Mouse (Mus musculus) erythroblast, embryonic 14.5 days (primary cell): Measurements from ENCODE around the gene Dock1. TPM values are rescaled to one million over a fixed set of nuclear protein-coding genes. Genes with fewer than 3 reads are reported as not detected.

ENCODE experiments used
- H3K27me3 ChIP-seq: 2 replicates; pipeline ENCODE4 v1.6.1; 2012; ENCODE audit warnings: inconsistent platforms; ENCODE audit not compliant: control insufficient read depth
- H3K36me3 ChIP-seq: 2 replicates; pipeline ENCODE4 v1.6.1; 2012; ENCODE audit warnings: mild to moderate bottlenecking, inconsistent platforms; ENCODE audit not compliant: control insufficient read depth
- H3K4me1 ChIP-seq: 2 replicates; pipeline ENCODE4 v1.6.1; 2012; ENCODE audit warnings: inconsistent platforms; ENCODE audit not compliant: control insufficient read depth
- H3K4me3 ChIP-seq: replicated peaks from 2 replicates; pipeline ENCODE3; 2012; ENCODE audit warnings: moderate library complexity, mild to moderate bottlenecking, inconsistent platforms
- H3K9me3 ChIP-seq: 2 replicates; pipeline ENCODE4 v1.6.1; 2012; ENCODE audit warnings: low read length, inconsistent platforms, mixed read lengths; ENCODE audit not compliant: control insufficient read depth
- GATA1 ChIP-seq: IDR thresholded peaks from 2 replicates; pipeline ENCODE4 v1.6.1; 2012; ENCODE audit warnings: low read length, inconsistent platforms, mixed read lengths
- TAL1 ChIP-seq: IDR thresholded peaks from 3 replicates; pipeline ENCODE4 v1.6.1; 2012; ENCODE audit warnings: low read length, inconsistent platforms, mixed read lengths
- polyA plus RNA-seq: library from polyadenylated mRNA; stranded (reverse); fragments of >175 nt; gene quantifications from 2 replicates; pipeline ENCODE4 v1.2.3, GENCODE M21; 2012

Gene Dock1
- polyA plus RNA-seq = 0.01 TPM in 1 of 2 replicates, not detected in the other

- TF ChIP-seq TAL1 (no peak), GATA1 (no peak)
- peaks cover 23% of the 10 kb centered on the region for H3K27me3 ChIP-seq
- H3K9me3 ChIP-seq = no peaks in the 10 kb centered on the region
- peak within 1 kb of the TSS; percentile 52 for H3K4me3 ChIP-seq
- H3K4me1 ChIP-seq = no peaks in the 10 kb centered on the region
- H3K36me3 ChIP-seq = no peaks in the 10 kb centered on the region
Measured at GRCm38 (mm10) chr7:134670312-134671002, at the start of gene Dock1. Gene Dock1, plus strand, starts transcription at chr7:134670654.

GRCm38 (mm10) chr7:134627906-134628305, 42.5 kb upstream of the Dock1 start:
- Histone ChIP-seq H3K9me3 (no peaks in the 10 kb centered on the region), H3K4me1 (no peaks in the 10 kb centered on the region), H3K27me3 (no peaks in the 10 kb centered on the region), H3K4me3 (no peak overlapping the region), H3K36me3 (no peaks in the 10 kb centered on the region)
- TF ChIP-seq TAL1 (no peak), GATA1 (no peak)

- TF ChIP-seq TAL1 (no peak), GATA1 (no peak)
- H3K36me3 ChIP-seq = no peaks in the 10 kb centered on the region
- no peak overlapping the region for H3K4me3 ChIP-seq
- H3K27me3 ChIP-seq = no peaks in the 10 kb centered on the region
- H3K4me1 ChIP-seq = no peaks in the 10 kb centered on the region
- no peaks in the 10 kb centered on the region for H3K9me3 ChIP-seq
Measured at GRCm38 (mm10) chr7:134650246-134650830, 20.1 kb upstream of the Dock1 start.

GRCm38 (mm10) chr7:134651071-134651470, 19.4 kb upstream of the Dock1 start:
- Histone ChIP-seq H3K27me3 (no peaks in the 10 kb centered on the region), H3K4me1 (no peaks in the 10 kb centered on the region), H3K36me3 (no peaks in the 10 kb centered on the region), H3K4me3 (no peak overlapping the region), H3K9me3 (no peaks in the 10 kb centered on the region)
- TF ChIP-seq TAL1 (no peak), GATA1 (no peak)

- H3K4me3 ChIP-seq = no peak overlapping the region
- no peaks in the 10 kb centered on the region for H3K27me3 ChIP-seq
- no peaks in the 10 kb centered on the region for H3K4me1 ChIP-seq
- TF ChIP-seq GATA1 = no peak
- no peak for TF ChIP-seq TAL1
- H3K9me3 ChIP-seq = peaks cover 3% of the 10 kb centered on the region
- H3K36me3 ChIP-seq = no peaks in the 10 kb centered on the region
Measured at GRCm38 (mm10) chr7:134663241-134663640, 7.2 kb upstream of the Dock1 start.

- Histone ChIP-seq H3K36me3 (no peaks in the 10 kb centered on the region), H3K27me3 (peaks cover 16% of the 10 kb centered on the region), H3K4me3 (no peak overlapping the region), H3K4me1 (no peaks in the 10 kb centered on the region), H3K9me3 (no peaks in the 10 kb centered on the region)
- TF ChIP-seq TAL1 (no peak), GATA1 (no peak)
Measured at GRCm38 (mm10) chr7:134665642-134666282, 4.7 kb upstream of the Dock1 start.

GRCm38 (mm10) chr7:134667271-134667702, 3.2 kb upstream of the Dock1 start:
- no peak for TF ChIP-seq GATA1
- TF ChIP-seq TAL1 = no peak
- Histone ChIP-seq H3K27me3 (peaks cover 23% of the 10 kb centered on the region), H3K4me3 (no peak overlapping the region), H3K36me3 (no peaks in the 10 kb centered on the region), H3K4me1 (no peaks in the 10 kb centered on the region), H3K9me3 (no peaks in the 10 kb centered on the region)

- Histone ChIP-seq H3K4me1 (no peaks in the 10 kb centered on the region), H3K4me3 (no peak overlapping the region), H3K9me3 (no peaks in the 10 kb centered on the region), H3K36me3 (no peaks in the 10 kb centered on the region), H3K27me3 (peaks cover 23% of the 10 kb centered on the region)
- TF ChIP-seq TAL1 = no peak
- no peak for TF ChIP-seq GATA1
Measured at GRCm38 (mm10) chr7:134669474-134670311, 761 bp upstream of the Dock1 start.
